Mouse (Mus musculus) CH12.LX (cell line): ENCODE results near the gene Taf1. TPM values are rescaled to one million over a fixed set of nuclear protein-coding genes. Genes with fewer than 3 reads are reported as not detected.

Experiments
- DNase-seq: peaks from one replicate; pipeline ENCODE4 v3.0.0-alpha.2; 2013; ENCODE audit errors: extremely low read depth
- H3K27ac ChIP-seq: 2 replicates; pipeline ENCODE4 v1.5.1; 2012; ENCODE audit warnings: low read depth, mild to moderate bottlenecking, control low read depth, moderate library complexity; ENCODE audit not compliant: insufficient read depth
- H3K27me3 ChIP-seq: replicated peaks from 2 replicates; pipeline ENCODE3; 2012; ENCODE audit warnings: inconsistent platforms
- H3K36me3 ChIP-seq, 2 experiments: replicated peaks in 1 of 2; 2 replicates each; pipeline versions ENCODE3 to v1.6.1; 2012; ENCODE audit warnings: inconsistent platforms in 1 of 2, low read length in 1 of 2, mild to moderate bottlenecking in 1 of 2, mixed read lengths in 1 of 2, moderate library complexity in 1 of 2; ENCODE audit not compliant: control insufficient read depth in 1 of 2, insufficient read depth in 1 of 2
- H3K4me1 ChIP-seq, 2 experiments: 2 replicates each; pipeline ENCODE4 v1.6.1; 2012; ENCODE audit warnings: inconsistent platforms in 1 of 2, moderate library complexity in 1 of 2; ENCODE audit not compliant: insufficient read depth in 2 of 2, control insufficient read depth in 1 of 2
- H3K4me2 ChIP-seq: 2 replicates; pipeline ENCODE4 v1.6.1; 2012; ENCODE audit warnings: low read depth, mild to moderate bottlenecking, control low read depth; ENCODE audit not compliant: poor library complexity, insufficient read depth, severe bottlenecking
- H3K4me3 ChIP-seq, 3 experiments: fragments of 150-350 bp in 1 of 3; sonication (generic) in 1 of 3; replicated peaks in 1 of 3; 2 replicates each; pipeline versions ENCODE3 to v1.5.1; 2011 to 2012; ENCODE audit warnings: low read depth in 2 of 3, low read length in 2 of 3, mild to moderate bottlenecking in 2 of 3, moderate library complexity in 2 of 3, control low read depth in 1 of 3, improper control_type of control experiment in 1 of 3, inconsistent platforms in 1 of 3, mixed read lengths in 1 of 3; ENCODE audit not compliant: poor library complexity in 1 of 3
- H3K79me2 ChIP-seq: replicated peaks from 2 replicates; pipeline ENCODE4 v1.6.1; 2012; ENCODE audit warnings: mild to moderate bottlenecking, moderate library complexity; ENCODE audit not compliant: control insufficient read depth, poor library complexity, insufficient read depth, severe bottlenecking; ENCODE audit errors: extremely low read depth
- H3K9ac ChIP-seq: 2 replicates; pipeline ENCODE4 v1.6.1; 2012; ENCODE audit warnings: low read depth, mild to moderate bottlenecking, control low read depth, moderate library complexity; ENCODE audit not compliant: insufficient read depth
- H3K9me3 ChIP-seq: replicated peaks from 2 replicates; pipeline ENCODE3; 2012; ENCODE audit warnings: low read length, inconsistent platforms, mixed read lengths
- BHLHE40 ChIP-seq: IDR thresholded peaks from 2 replicates; pipeline ENCODE4 v1.6.1; 2011; ENCODE audit warnings: mild to moderate bottlenecking, low read depth, low read length, improper control_type of control experiment
- CHD1 ChIP-seq: IDR thresholded peaks from 2 replicates; pipeline ENCODE4 v1.6.1; 2012; ENCODE audit warnings: low read depth, low read length, improper control_type of control experiment, inconsistent platforms
- CHD2 ChIP-seq: IDR thresholded peaks from 2 replicates; pipeline ENCODE4 v1.6.1; 2011; ENCODE audit warnings: low read length, improper control_type of control experiment
- CTCF ChIP-seq, 2 experiments: IDR thresholded peaks in 1 of 2; conservative IDR thresholded peaks in 1 of 2; 2 replicates each; pipeline ENCODE4 v1.5.1; 2011 to 2012; ENCODE audit warnings: low read depth in 2 of 2, low read length in 2 of 2, improper control_type of control experiment in 1 of 2, inconsistent platforms in 1 of 2, mild to moderate bottlenecking in 1 of 2, moderate library complexity in 1 of 2
- E2F4 ChIP-seq: IDR thresholded peaks from 2 replicates; pipeline ENCODE4 v1.6.1; 2011; ENCODE audit warnings: low read depth, low read length, improper control_type of control experiment; ENCODE audit not compliant: insufficient replicate concordance
- ELF1 ChIP-seq: IDR thresholded peaks from 2 replicates; pipeline ENCODE4 v1.6.1; 2014; ENCODE audit warnings: low read depth, mild to moderate bottlenecking, inconsistent platforms, low read length, improper control_type of control experiment
- EP300 ChIP-seq: IDR thresholded peaks from 2 replicates; pipeline ENCODE4 v1.6.1; 2011; ENCODE audit warnings: low read length, improper control_type of control experiment
- ETS1 ChIP-seq: conservative IDR thresholded peaks from 2 replicates; pipeline ENCODE4 v1.6.1; 2012; ENCODE audit warnings: low read depth, mild to moderate bottlenecking, inconsistent platforms, low read length, improper control_type of control experiment, moderate library complexity
- HCFC1 ChIP-seq: IDR thresholded peaks from 2 replicates; pipeline ENCODE4 v1.6.1; 2012; ENCODE audit warnings: low read depth, mild to moderate bottlenecking, inconsistent platforms, low read length, improper control_type of control experiment
- JUN ChIP-seq: IDR thresholded peaks from 2 replicates; pipeline ENCODE4 v1.6.1; 2011; ENCODE audit warnings: low read depth, mild to moderate bottlenecking, low read length, improper control_type of control experiment, moderate library complexity; ENCODE audit not compliant: insufficient read depth
- JUND ChIP-seq: conservative IDR thresholded peaks from 2 replicates; pipeline ENCODE4 v1.6.1; 2011; ENCODE audit warnings: low read depth, low read length, improper control_type of control experiment
- MAX ChIP-seq: IDR thresholded peaks from 2 replicates; pipeline ENCODE4 v1.6.1; 2011; ENCODE audit warnings: low read length, improper control_type of control experiment
- MAZ ChIP-seq: IDR thresholded peaks from 2 replicates; pipeline ENCODE4 v1.6.1; 2012; ENCODE audit warnings: low read depth, mild to moderate bottlenecking, inconsistent platforms, low read length, improper control_type of control experiment, moderate library complexity
- MEF2A ChIP-seq: IDR thresholded peaks from 2 replicates; pipeline ENCODE4 v1.6.1; 2014; ENCODE audit warnings: low read depth, mild to moderate bottlenecking, inconsistent platforms, low read length, improper control_type of control experiment, borderline replicate concordance
- MYC ChIP-seq: IDR thresholded peaks from 2 replicates; pipeline ENCODE4 v1.6.1; 2011; ENCODE audit warnings: low read depth, mild to moderate bottlenecking, improper control_type of control experiment, low read length
- NRF1 ChIP-seq: IDR thresholded peaks from 2 replicates; pipeline ENCODE4 v1.6.1; 2014; ENCODE audit warnings: low read depth, mild to moderate bottlenecking, inconsistent platforms, low read length, improper control_type of control experiment, moderate library complexity
- PAX5 ChIP-seq: IDR thresholded peaks from 2 replicates; pipeline ENCODE4 v1.6.1; 2012; ENCODE audit warnings: low read length, inconsistent platforms, mixed read lengths
- POLR2A ChIP-seq: IDR thresholded peaks from 2 replicates; pipeline ENCODE4 v1.6.1; 2011; ENCODE audit warnings: low read depth, mild to moderate bottlenecking, improper control_type of control experiment, low read length
- POLR2AphosphoS2 ChIP-seq: IDR thresholded peaks from 2 replicates; pipeline ENCODE4 v1.6.1; 2011; ENCODE audit warnings: low read depth, low read length, improper control_type of control experiment
- RAD21 ChIP-seq: IDR thresholded peaks from 2 replicates; pipeline ENCODE4 v1.6.1; 2011; ENCODE audit warnings: low read depth, mild to moderate bottlenecking, low read length, improper control_type of control experiment, moderate library complexity
- RCOR1 ChIP-seq: conservative IDR thresholded peaks from 2 replicates; pipeline ENCODE4 v1.6.1; 2012; ENCODE audit warnings: low read depth, mild to moderate bottlenecking, inconsistent platforms, low read length, improper control_type of control experiment
- SMC3 ChIP-seq: IDR thresholded peaks from 2 replicates; pipeline ENCODE4 v1.6.1; 2011; ENCODE audit warnings: low read depth, low read length, improper control_type of control experiment
- TBP ChIP-seq: conservative IDR thresholded peaks from 2 replicates; pipeline ENCODE4 v1.6.1; 2011; ENCODE audit warnings: low read depth, low read length, improper control_type of control experiment
- TCF12 ChIP-seq: IDR thresholded peaks from 2 replicates; pipeline ENCODE4 v1.6.1; 2014; ENCODE audit warnings: low read depth, mild to moderate bottlenecking, inconsistent platforms, low read length, improper control_type of control experiment
- USF2 ChIP-seq: conservative IDR thresholded peaks from 2 replicates; pipeline ENCODE4 v1.6.1; 2011; ENCODE audit warnings: low read depth, low read length, improper control_type of control experiment
- ZC3H11A ChIP-seq: IDR thresholded peaks from 2 replicates; pipeline ENCODE4 v1.6.1; 2012; ENCODE audit warnings: low read depth, mild to moderate bottlenecking, inconsistent platforms, low read length, improper control_type of control experiment
- ZKSCAN1 ChIP-seq: IDR thresholded peaks from 2 replicates; pipeline ENCODE4 v1.6.1; 2012; ENCODE audit warnings: low read depth, inconsistent platforms, low read length, improper control_type of control experiment, borderline replicate concordance
- ZNF384 ChIP-seq: IDR thresholded peaks from 2 replicates; pipeline ENCODE4 v1.6.1; 2012; ENCODE audit warnings: low read depth, low read length, improper control_type of control experiment, inconsistent platforms
- dilution Hi-C: fragments of 300-500 bp; cut with MboI; formaldehyde crosslinking; loops from 2 replicates; pipeline ENCODE4 v1.14.3; 2020; ENCODE audit warnings: low sequenced_read_pairs; ENCODE audit not compliant: extremely low pct_unique_long_range_greater_than_20kb, extremely low pct_ligation_motif_present
- in situ Hi-C: fragments of 300-500 bp; cut with MboI; formaldehyde crosslinking; loops from 3 replicates; pipeline ENCODE4 v1.14.3; 2019; ENCODE audit warnings: low sequenced_read_pairs, low pct_ligation_motif_present, low pct_unique_long_range_greater_than_20kb, mixed read lengths
- polyA plus RNA-seq: library from polyadenylated mRNA; unstranded; fragments of >175 nt; gene quantifications from 2 replicates; pipeline ENCODE4 v1.2.1, GENCODE M21; 2012; ENCODE audit warnings: low read depth; ENCODE audit not compliant: insufficient read length
- total RNA-seq, 2 experiments: library from RNA; depleted of rRNA; stranded (reverse); fragments of 300-350 nt in 1 of 2; fragments of >200 nt in 1 of 2; gene quantifications; 2 replicates each; pipeline ENCODE4 v1.2.3; 2012 to 2014

The Taf1 gene
- total and polyA plus RNA-seq, 3 experiments: 33.6 to 49.4 (median 35.7) TPM

DNA sequence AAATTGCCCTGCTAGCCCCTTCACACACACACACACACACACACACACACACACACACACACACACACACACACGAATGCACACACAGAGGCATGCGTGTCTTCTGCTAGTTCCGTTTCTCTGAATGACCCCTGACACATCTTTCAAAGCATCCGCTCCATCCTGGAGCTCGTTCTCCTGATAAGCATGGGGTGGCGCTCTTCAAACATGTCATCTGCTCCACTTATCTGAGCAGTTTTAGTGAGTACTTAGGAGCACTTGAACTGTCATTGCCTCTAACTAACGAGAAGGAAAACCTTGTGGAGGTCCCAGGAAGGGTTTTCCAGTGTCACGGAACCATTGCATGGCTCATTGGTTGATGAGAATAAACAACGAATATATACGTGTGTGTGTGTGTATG lies 85.4 kb downstream of the Taf1 start:
- Histone ChIP-seq H3K36me3 (no peaks in the 10 kb centered on the region), H3K9ac (no peak overlapping the region), H3K27me3 (no peaks in the 10 kb centered on the region), H3K79me2 (no peaks in the 10 kb centered on the region), H3K4me1 (no peaks in the 10 kb centered on the region), H3K27ac (no peak overlapping the region), H3K9me3 (no peaks in the 10 kb centered on the region), H3K4me3 (no peak overlapping the region), H3K4me2 (no peak overlapping the region)
- no peak for DNase-seq
- dilution Hi-C loops: no loop called here
- in situ Hi-C loops: no loop called here
- TF ChIP-seq JUND (no peak), RCOR1 (no peak), NRF1 (no peak), BHLHE40 (no peak), PAX5 (no peak), MAZ (no peak)

GRCm38 (mm10) chrX:101620317-101620716 lies 87.8 kb downstream of the Taf1 start:
- TF ChIP-seq PAX5 (no peak), RAD21 (no peak), EP300 (no peak), CTCF (conservative IDR thresholded peaks at IDR 0.05 in 1 of 2, IDR thresholded peaks at IDR 0.05 in 1 of 2; ENCODE audit: low read depth in 2 of 2, low read length in 2 of 2) (no peak), RCOR1 (no peak), ELF1 (no peak), TCF12 (no peak), MAX (no peak), POLR2A (no peak), MYC (no peak), TBP (no peak), MAZ (no peak), E2F4 (no peak)
- in situ Hi-C loops (no loop called here), dilution Hi-C loops (no loop called here)
- Histone ChIP-seq H3K9ac (no peak overlapping the region), H3K27me3 (no peaks in the 10 kb centered on the region), H3K36me3 (no peaks in the 10 kb centered on the region), H3K4me1 (no peaks in the 10 kb centered on the region), H3K27ac (no peak overlapping the region), H3K4me3 (no peak overlapping the region), H3K9me3 (no peaks in the 10 kb centered on the region), H3K79me2 (no peaks in the 10 kb centered on the region), H3K4me2 (no peak overlapping the region)
- no peak for DNase-seq

GRCm38 (mm10) chrX:101622539-101622938 lies 90.0 kb downstream of the Taf1 start:
- H3K4me2 ChIP-seq: no peak overlapping the region
- dilution Hi-C loops (no loop called here), in situ Hi-C loops (no loop called here)
- H3K4me3 ChIP-seq: no peak overlapping the region
- H3K9ac ChIP-seq: no peak overlapping the region
- no peaks in the 10 kb centered on the region for H3K4me1 ChIP-seq
- H3K27ac ChIP-seq: no peak overlapping the region
- H3K79me2 ChIP-seq: no peaks in the 10 kb centered on the region
- no peaks in the 10 kb centered on the region for H3K27me3 ChIP-seq
- H3K36me3 ChIP-seq: no peaks in the 10 kb centered on the region
- H3K9me3 ChIP-seq: no peaks in the 10 kb centered on the region
- DNase-seq: no peak
- no peak for TF ChIP-seq JUND
- no peak for TF ChIP-seq ZKSCAN1
- no peak for TF ChIP-seq ZC3H11A
- TF ChIP-seq CHD1: no peak
- TF ChIP-seq CHD2: no peak
- no peak for TF ChIP-seq POLR2A
- TF ChIP-seq USF2: no peak
- no peak for TF ChIP-seq JUN
- TF ChIP-seq ZNF384: no peak
- no peak for TF ChIP-seq SMC3
- no peak for TF ChIP-seq POLR2AphosphoS2
- TF ChIP-seq PAX5: no peak
- TF ChIP-seq HCFC1: no peak
- TF ChIP-seq RCOR1: no peak
- TF ChIP-seq ETS1: no peak
- TF ChIP-seq EP300: no peak
- TF ChIP-seq MEF2A: no peak
